Mouse (Mus musculus) midbrain, embryonic 16.5 days (tissue): ENCODE measurements at regions not wholly inside any gene's neighbourhood (a gene's known extent, or its start where the extent isn't known, plus 50 kb on each side); places are given as distances from the start of the nearest gene placed in this dataset.
A peak's percentile ranks its signal among the peaks of the same experiment; 100 is the strongest.

Source experiments
- ATAC-seq: fragments of 200-750 bp; cut with Nextera tagmentation; 2 replicates; pipeline ENCODE4 v1.8.0; 2017; ENCODE audit warnings: moderate TSS enrichment
- H3K27ac ChIP-seq: fragments of 300-500 bp; sonication (generic); 2 replicates; pipeline ENCODE4 v1.5.1; 2014; ENCODE audit warnings: mild to moderate bottlenecking, low read length, mixed read lengths
- H3K27me3 ChIP-seq: fragments of 300-500 bp; sonication (generic); 2 replicates; pipeline ENCODE4 v1.6.1; 2014; ENCODE audit warnings: low read depth, low read length, mixed read lengths; ENCODE audit not compliant: control insufficient read depth, insufficient read depth
- H3K36me3 ChIP-seq: fragments of 300-500 bp; sonication (generic); 2 replicates; pipeline ENCODE4 v1.6.1; 2014; ENCODE audit warnings: mild to moderate bottlenecking, low read length, moderate library complexity, mixed read lengths; ENCODE audit not compliant: control insufficient read depth, insufficient read depth
- H3K4me1 ChIP-seq: fragments of 300-500 bp; sonication (generic); 2 replicates; pipeline ENCODE4 v1.6.1; 2014; ENCODE audit warnings: mild to moderate bottlenecking, low read length, mixed read lengths; ENCODE audit not compliant: control insufficient read depth, insufficient read depth
- H3K4me2 ChIP-seq: fragments of 300-500 bp; sonication (generic); 2 replicates; pipeline ENCODE4 v1.6.1; 2014; ENCODE audit warnings: mild to moderate bottlenecking, low read length, mixed read lengths
- H3K4me3 ChIP-seq: fragments of 300-500 bp; sonication (generic); 2 replicates; pipeline ENCODE4 v1.5.1; 2014; ENCODE audit warnings: low read depth, mild to moderate bottlenecking, low read length, moderate library complexity, mixed read lengths
- H3K9ac ChIP-seq: fragments of 300-500 bp; sonication (generic); 2 replicates; pipeline ENCODE4 v1.6.1; 2014; ENCODE audit warnings: low read depth, low read length, mixed read lengths
- H3K9me3 ChIP-seq: fragments of 300-500 bp; sonication (generic); replicated peaks from 2 replicates; pipeline ENCODE4 v1.6.1; 2014; ENCODE audit warnings: mild to moderate bottlenecking, low read length, mixed read lengths; ENCODE audit not compliant: control insufficient read depth, poor library complexity, severe bottlenecking
- WGBS: fragments of 180-500 bp; shearing (Covaris S2); extraction: QIAGEN DNeasy Blood & Tissue Kit; methylation state at CpG from one replicate; pipeline ENCODE4 v1.1.7; 2014; 5-methylcytosine and 5-hydroxymethylcytosine counted together

DNA sequence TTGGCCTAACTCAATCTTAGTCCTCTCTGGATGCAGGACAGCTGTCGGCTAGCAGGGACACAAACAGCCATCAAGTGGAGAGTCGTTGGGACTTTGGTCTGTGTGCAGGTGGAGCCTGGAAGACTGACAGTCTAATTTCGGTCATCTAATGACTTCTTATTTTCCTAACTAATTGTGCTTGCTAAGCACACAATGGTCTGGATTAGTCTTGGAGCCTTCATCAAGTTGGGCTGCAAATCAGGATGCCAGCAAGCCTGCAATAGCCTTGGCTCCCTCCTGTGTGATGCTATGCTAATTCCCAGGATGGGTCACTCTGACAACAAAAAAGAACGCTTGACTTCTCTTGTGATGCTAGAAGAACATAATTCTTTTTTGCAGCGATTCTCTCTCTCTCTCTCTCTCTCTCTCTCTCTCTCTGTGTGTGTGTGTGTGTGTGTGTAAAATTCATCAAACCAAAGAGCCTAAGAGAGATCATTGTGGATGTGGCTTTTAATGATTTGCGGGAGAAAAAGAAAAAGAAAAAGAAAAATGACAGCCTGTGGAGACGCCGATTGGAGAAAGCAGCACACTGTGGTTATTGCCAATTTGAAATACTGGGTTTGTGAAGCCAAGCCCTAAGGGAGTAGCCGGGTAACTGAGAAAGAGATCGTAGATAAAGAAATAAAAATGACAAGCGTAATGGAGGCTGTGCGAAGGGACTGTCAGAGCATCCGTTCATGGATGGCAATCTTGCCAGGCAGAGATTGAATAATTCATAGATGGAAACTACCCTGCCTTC lies 61.5 kb upstream of the Sox4 start:
- H3K9me3 ChIP-seq = no peaks in the 10 kb centered on the region
- peak overlapping the region; percentile 40 for H3K4me3 ChIP-seq
- no peaks in the 10 kb centered on the region for H3K36me3 ChIP-seq
- ATAC-seq = peak; percentile 79
- peaks cover 22% of the 10 kb centered on the region for H3K4me1 ChIP-seq
- peak overlapping the region; percentile 54 for H3K4me2 ChIP-seq
- H3K27me3 ChIP-seq = no peaks in the 10 kb centered on the region
- 2% methylated on average over 13 of the region's 13 CpGs for WGBS
- peak overlapping the region; percentile 87 for H3K27ac ChIP-seq
- H3K9ac ChIP-seq = peak overlapping the region; percentile 61

- peak; percentile 36 for ATAC-seq
- 38% methylated on average over 15 of the region's 15 CpGs for WGBS
- peak overlapping the region; percentile 40 for H3K4me3 ChIP-seq
Observed at GRCm38 (mm10) chr13:29014066-29014826, 60.7 kb upstream of the Sox4 start.

DNA sequence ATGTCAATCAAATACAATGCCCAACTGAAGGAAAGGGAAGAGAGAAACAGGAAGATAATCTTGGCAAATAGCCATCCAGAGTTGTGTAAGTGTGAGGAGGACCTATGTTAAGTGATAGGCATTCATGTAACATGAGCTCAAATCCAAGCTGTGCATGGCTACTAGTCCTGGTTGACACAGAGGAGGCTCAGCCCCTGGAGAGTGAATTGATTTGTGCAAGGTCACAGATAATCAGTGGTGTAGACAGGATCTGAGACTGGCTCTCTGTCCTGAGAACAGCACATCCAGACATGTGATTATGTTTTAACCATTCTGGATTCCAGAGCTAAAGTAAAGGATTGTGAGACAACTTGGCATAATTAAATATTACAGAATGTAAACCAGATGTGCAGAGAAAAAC lies 53.0 kb upstream of the Sox4 start:
- Histone ChIP-seq H3K27ac (no peak overlapping the region), H3K9ac (no peak overlapping the region), H3K4me3 (no peak overlapping the region), H3K9me3 (no peaks in the 10 kb centered on the region), H3K4me2 (no peak overlapping the region), H3K4me1 (no peaks in the 10 kb centered on the region), H3K27me3 (no peaks in the 10 kb centered on the region), H3K36me3 (no peaks in the 10 kb centered on the region)
- ATAC-seq = no peak

More at GRCm38 (mm10) chr13:29014066-29014826, 60.7 kb upstream of the Sox4 start:
- H3K27ac ChIP-seq = peak overlapping the region; percentile 87
- H3K36me3 ChIP-seq = no peaks in the 10 kb centered on the region
- H3K4me2 ChIP-seq = peak overlapping the region; percentile 54
- H3K4me1 ChIP-seq = peaks cover 21% of the 10 kb centered on the region
- no peaks in the 10 kb centered on the region for H3K9me3 ChIP-seq
- H3K27me3 ChIP-seq = no peaks in the 10 kb centered on the region
- H3K9ac ChIP-seq = peak overlapping the region; percentile 61
